Mouse (Mus musculus) left cerebral cortex, adult 8-10 months (tissue): ENCODE measurements at regions not wholly inside any gene's neighbourhood (a gene's known extent, or its start where the extent isn't known, plus 50 kb on each side); places are given as distances from the start of the nearest gene placed in this dataset.
"Not testable (repeated sequence)": the region's sequence is repeated elsewhere in the genome, so short reads cannot be mapped to it uniquely, and the experiment has no call there.

Experiments
- DNase-seq, 2 experiments: peaks; one replicate each; pipeline ENCODE4 v3.0.0; 2022; ENCODE audit warnings: low spot score in 2 of 2

GRCm38 (mm10) chr2:107869304-107869958, 579.0 kb downstream of the Kcna4 start:
- no peak for DNase-seq

DNA sequence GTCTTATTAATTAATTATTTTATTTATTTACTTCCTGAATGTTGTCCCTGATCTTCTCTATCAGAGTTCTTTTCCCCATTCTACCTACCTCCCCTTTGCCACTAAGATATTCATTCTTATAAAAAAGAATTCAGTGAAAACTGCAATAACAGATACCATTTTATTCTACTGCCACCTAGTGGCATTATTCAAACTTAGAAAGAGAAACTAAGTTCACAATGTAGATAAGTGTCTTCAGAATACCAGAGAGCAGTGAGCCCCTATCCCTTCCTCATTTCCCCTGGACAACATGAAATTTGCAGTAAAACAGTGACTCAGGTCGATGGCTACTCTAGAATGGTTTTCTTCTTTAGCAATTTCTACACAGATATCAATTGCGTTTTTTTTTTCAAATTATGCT, 589.2 kb downstream of the Kcna4 start:
- no peak for DNase-seq

- DNase-seq: no peak
These were observed 595.8 kb downstream of the Kcna4 start for GRCm38 (mm10) chr2:107886063-107886762.

- no peak for DNase-seq
These were observed 597.8 kb downstream of the Kcna4 start for GRCm38 (mm10) chr2:107888245-107888644.

- DNase-seq: no peak
These were observed 634.7 kb downstream of the Kcna4 start for GRCm38 (mm10) chr2:107925116-107925515.

DNA sequence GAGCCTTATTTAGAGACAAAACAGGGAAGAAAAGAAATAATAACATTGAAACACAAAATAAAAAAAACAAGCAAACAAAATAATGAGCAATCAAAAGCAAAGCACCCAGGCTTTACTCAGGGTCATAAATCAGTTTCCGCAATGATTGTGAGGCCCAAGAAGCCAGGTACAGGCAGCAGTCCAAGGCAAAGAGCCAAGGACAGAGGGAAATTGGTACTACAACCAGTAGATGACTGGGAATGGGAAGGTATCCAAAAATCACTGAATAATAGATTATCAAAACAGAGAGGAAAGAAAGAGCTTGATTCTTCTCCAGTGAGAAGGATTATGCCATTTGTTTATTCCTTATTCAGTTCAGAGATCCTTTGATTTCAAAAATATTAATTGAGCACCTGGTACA, 636.2 kb downstream of the Kcna4 start:
- no peak for DNase-seq

DNA sequence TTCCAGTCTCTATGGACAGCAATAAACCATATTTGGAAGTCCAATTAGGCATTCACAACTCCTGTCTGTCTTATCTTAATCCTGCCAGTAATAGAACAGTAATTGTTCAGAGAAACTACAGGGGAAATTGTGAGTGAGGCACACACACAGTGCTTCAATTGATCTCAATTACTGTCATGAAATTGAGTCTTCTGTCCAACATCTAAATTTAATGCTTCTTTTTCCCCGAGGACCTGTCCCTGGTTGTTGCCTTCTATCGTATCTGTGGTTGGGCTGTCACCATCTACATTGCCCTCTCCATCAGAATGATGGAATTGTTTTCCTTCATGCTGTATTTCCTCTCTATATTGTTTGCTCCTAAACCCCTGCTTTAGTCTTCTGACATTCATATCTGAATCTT, 644.9 kb downstream of the Kcna4 start:
- no peak for DNase-seq

- DNase-seq: no peak
These were observed 645.3 kb downstream of the Kcna4 start for GRCm38 (mm10) chr2:107935775-107936174.

DNA sequence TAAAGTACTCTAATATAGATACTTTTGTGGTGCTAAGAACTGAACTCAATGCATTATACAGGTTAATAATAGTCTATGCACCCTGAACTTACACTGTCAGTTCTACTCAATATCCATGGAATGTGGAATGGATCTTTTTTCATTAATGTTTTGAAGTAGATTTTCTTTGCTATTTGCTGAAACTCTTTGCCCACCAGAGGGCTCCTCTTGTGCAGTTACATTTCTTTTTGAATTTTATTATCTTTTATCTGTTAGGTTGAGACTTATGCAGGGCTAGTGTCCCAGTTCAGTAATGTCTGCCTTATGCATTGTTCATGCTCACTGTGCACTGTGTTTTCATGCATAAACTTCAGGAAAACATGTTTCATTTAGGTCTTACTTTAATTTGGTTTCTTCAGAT, 650.9 kb downstream of the Kcna4 start:
- no peak for DNase-seq

GRCm38 (mm10) chr2:107945837-107946451, 655.5 kb downstream of the Kcna4 start:
- no peak for DNase-seq

DNA sequence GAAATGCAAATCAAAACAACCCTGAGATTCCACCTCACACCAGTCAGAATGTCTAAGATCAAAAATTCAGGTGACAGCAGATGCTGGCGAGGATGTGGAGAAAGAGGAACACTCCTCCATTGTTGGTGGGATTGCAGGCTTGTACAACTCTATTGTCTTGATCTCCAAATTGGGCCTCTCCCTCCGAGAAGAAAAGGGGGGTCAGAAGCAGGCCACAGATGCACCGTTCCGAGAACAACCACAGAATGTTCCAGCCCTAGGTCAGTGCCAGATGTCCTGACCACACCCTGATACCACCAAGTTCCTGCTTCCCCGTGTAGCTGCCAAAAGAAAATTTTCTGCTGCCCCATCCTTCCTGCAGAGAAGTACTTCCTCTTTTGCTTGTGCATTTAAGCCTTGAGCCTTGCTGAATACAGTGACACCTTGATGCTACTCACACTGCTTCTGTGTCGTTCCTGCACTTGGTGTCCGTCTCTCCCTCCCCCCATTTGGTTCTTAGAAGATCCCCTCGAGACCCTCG, 665.2 kb downstream of the Kcna4 start:
- DNase-seq: not testable (repeated sequence)

GRCm38 (mm10) chr2:107963921-107964320, 673.5 kb downstream of the Kcna4 start:
- not testable (repeated sequence) for DNase-seq

- no peak for DNase-seq
These were observed 674.4 kb downstream of the Kcna4 start for GRCm38 (mm10) chr2:107964841-107965240.

DNA sequence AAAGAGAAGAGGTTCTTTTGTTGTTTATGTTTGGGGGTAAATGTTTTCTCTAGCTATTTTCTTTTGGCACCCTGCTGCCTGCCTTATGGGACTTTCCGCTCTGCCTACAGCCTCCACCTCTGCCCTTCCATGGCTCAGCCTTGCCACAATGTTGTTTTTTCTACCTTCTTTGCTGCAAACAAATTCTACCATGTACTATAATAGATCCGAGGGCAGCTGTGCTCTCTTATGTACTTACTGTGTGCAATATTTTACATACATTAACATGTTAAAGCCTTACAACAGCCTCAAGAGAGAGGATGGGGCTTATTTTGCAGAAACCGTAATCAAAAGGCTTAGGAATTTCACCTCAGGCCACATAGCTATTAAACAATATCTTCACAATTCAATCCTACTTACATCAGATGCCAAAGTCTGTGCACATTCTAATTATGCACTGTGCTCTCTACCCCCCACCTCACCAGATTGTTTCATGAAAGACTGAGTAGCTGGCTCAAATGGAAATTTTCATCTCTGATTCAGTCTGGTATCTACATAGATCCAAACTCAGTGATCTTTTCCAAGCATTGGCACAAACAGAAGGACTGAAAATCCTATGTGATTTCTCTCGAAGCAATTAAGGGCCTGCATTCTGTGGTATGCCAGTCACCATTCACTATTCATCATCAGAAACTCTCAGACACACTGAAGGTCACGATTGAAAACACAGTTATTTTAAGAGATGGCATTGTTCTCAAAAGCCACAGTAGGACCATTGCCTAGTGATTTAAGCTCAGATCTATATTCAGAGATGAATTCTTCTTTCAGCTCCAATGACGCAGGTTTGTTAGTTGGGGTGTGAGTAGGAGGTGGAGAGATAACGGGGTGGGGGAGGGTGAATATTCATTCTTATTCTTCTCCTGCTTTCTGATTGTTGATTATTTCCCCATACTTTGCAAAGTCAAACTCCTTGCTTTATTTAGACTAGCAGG, 675.2 kb downstream of the Kcna4 start:
- no peak for DNase-seq

DNA sequence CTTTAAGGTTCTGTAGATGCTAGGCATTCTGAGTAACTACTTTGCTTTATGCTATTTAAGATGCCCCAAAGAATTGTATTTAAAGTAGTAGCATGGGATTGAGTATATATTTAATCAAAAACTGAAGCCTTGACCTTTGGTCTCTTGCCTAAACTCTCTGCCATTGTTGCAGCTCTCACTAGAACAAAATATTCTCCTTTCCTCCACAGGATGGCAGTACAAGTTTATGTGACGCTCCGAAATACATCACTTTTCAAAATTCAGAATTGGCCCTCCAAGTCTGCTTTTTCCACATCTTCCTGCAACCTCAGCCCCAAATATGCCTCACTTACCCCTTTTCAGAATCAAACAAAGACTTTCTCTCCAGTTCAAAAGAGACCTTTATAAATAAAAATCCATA, 678.1 kb downstream of the Kcna4 start:
- DNase-seq: no peak

DNA sequence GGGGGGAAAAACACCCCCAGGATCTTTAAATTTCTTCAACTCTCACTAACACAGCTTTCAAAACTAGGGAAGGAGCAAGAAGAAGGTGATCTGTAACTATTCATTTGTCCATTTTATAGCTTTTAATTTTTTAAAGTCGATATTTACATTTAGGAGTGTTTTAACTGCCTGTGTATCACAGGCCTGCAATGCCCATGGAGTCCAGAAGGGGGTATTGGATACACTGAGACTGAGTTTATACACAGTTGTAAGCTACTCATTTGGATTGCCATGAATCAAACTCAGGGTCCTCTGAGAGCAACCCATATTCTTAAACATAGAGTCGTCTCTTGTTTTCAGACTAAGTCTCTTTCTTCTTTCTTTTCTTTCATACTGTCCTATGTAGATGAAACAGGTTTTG, 679.1 kb downstream of the Kcna4 start:
- DNase-seq: no peak

DNA sequence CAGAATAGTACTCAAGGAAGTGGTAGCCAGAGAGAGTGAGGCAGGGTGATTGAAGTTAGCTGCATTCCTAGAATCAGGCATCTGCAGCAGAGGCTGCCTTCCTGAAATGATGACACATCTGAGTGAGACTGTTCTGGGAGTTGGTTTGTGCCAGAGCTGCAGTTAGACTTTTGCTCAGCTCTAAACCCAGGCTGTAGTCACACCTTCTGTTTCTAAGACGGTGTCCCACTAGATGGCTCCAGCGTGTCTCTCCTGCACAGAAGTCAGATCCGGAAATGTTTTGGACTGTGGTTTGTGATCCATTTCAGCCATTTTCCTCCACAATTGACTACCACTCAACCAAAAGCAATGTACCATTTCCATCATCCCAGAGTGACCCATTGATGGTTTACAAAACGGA, 683.1 kb downstream of the Kcna4 start:
- peak in 1 of 2 experiments; percentile 26 for DNase-seq

DNA sequence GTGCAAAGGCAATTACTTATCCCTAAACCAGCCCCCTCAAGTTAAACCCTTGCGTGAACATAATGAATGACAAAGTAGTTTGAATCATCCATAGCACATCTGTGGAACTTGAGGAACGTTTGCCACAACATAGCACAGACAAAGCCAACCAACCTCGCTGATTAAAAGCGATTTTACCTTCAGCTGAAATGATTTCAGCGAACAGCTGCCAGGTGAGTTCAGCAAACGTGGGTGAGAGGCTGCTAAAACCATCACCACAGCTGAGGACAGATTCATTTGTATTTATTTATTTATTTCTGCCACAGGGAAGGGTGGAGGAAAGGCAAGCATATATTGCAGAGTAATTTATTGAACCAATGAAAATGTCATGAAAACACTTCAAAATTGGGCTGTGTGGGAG, 704.4 kb downstream of the Kcna4 start:
- DNase-seq: no peak

DNA sequence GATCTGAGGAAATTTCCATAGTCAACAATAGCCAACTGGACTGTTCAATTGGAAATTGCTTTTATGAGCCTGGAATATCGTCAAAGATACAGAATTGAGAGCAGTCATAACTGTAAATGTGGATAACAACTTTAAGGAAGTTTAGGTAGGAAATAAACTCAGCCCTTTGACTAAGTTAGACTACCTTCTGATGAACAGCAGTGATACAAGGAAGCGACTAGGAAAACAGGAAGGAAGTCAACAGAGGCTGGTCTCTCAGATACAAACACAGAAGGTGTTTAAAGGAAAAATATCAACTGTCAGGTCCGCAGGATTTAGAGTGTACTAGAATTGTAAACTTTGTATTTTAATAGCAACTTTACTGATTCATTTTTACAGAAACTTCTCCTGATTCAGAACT, 721.1 kb downstream of the Kcna4 start:
- no peak for DNase-seq

GRCm38 (mm10) chr2:108023206-108023605, 732.8 kb downstream of the Kcna4 start:
- no peak for DNase-seq

- no peak for DNase-seq
These were observed 740.2 kb downstream of the Kcna4 start for GRCm38 (mm10) chr2:108030657-108031056.
